Mouse (Mus musculus): ENCODE measurements at regions not wholly inside any gene's neighbourhood (a gene's known extent, or its start where the extent isn't known, plus 50 kb on each side); places are given as distances from the start of the nearest gene placed in this dataset.

DNA sequence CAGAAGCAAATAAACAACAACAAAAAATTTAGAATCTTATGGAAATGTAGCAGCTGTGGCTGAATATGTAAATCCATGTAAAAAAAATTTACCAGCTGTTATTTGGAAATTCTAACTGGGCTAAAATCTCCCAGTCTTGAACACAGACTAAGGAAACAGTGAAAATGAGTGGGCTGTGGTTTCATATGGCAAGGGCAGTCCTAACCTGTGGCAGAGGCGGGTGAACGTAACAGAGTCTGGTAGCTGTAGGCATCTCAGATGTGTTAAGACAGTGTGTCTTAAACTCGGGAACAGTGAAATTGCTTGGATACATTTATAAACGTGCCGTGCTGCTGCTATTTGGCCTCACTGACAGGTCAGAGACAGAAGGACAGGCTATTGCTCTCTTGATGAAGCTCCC is 178.4 kb upstream of the Alg10b start:
- TF ChIP-seq POLR2A (IDR thresholded peaks at IDR 0.05; ENCODE audit: low read depth, low read length) = no peak
- TF ChIP-seq CTCF (IDR thresholded peaks at IDR 0.05; ENCODE audit: borderline replicate concordance, insufficient read depth, low read length) = no peak

Measured in embryonic fibroblast, embryonic 13.5 days (primary cell).